Mouse (Mus musculus) heart, postnatal 25 days (tissue): ENCODE measurements around the gene Lcn2. TPM values are rescaled to one million over a fixed set of nuclear protein-coding genes. Genes with fewer than 3 reads are reported as not detected.

Experiments
- DNase-seq: peaks from one replicate; pipeline ENCODE4 v3.0.0; 2022; ENCODE audit warnings: low spot score
- intact Hi-C: fragments of 180-260 bp; cut with DNase I; formaldehyde crosslinking; loops from one replicate; pipeline ENCODE4 v1.15.1; 2025
- total RNA-seq, 2 experiments: library from RNA; stranded (reverse); gene quantifications; 2 replicates each; pipeline ENCODE4 v1.2.3; 2021

The Lcn2 gene
- total RNA-seq, 2 experiments from 2014 or later, result 3.1 to 3.6 TPM

DNA sequence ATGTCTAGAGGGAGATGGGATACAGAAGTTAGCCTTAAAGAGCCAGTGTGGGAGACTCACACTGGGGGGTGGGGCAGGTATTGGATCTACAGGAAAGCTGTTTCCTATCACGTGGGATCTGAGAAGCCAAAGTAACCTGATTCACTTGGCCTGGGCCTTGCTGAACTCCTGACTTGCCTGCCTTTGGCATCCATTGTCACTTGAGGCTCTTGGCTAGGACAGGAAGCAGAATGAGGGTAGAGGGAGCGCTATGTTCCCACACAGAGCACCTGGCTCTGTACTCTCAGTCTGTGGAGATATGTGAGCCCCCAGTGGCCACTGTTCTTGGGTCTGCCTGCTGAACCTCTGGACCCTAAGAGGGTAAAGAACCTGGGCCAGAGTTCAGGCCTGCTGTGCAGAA is 28.5 kb upstream of the Lcn2 start:
- DNase-seq, result no peak
- intact Hi-C loops, result no loop called here

DNA sequence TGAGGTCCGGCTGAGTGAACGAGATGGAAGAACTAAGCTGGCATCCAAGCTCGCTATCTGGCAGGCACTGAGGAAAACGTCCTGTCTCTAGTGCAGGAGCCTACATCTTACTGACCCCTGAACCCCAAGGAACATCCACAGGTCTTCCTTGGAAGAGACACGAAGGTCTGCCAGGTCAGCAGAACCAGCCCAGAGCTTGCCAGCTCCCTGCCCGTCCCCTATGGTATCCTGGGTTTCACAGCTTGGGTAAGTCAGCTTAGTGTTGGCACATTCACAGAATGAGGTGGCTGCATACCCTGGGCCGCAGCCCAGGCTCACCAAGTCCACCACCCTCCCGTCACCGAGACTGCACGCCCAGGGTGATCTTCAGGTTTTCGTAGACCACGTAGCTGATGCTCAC is 27.7 kb upstream of the Lcn2 start:
- no peak for DNase-seq

DNA sequence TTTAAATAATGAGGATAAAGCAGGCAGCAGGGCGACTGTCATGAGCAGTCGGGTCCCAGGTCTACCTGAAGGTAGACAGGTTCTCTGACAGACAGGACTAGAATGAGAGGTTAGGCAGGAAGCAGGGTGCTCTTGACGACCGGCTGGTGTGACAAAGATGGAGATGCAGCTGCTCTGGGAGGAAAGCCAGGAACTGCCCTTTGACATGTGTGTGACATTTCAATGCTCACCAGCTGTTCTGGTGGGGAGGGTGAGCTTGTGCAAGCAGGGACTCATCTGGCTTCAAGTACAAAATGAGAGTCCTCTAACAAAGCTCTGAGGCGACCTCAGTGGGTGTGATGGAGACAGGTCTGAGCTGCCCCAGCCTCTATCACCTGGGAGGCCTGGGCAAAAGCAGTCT is 25.9 kb upstream of the Lcn2 start:
- intact Hi-C loops, result no loop called here
- DNase-seq, result no peak

More for the DNA sequence above, 27.7 kb upstream of the Lcn2 start:
- intact Hi-C loops, result no loop called here

DNA sequence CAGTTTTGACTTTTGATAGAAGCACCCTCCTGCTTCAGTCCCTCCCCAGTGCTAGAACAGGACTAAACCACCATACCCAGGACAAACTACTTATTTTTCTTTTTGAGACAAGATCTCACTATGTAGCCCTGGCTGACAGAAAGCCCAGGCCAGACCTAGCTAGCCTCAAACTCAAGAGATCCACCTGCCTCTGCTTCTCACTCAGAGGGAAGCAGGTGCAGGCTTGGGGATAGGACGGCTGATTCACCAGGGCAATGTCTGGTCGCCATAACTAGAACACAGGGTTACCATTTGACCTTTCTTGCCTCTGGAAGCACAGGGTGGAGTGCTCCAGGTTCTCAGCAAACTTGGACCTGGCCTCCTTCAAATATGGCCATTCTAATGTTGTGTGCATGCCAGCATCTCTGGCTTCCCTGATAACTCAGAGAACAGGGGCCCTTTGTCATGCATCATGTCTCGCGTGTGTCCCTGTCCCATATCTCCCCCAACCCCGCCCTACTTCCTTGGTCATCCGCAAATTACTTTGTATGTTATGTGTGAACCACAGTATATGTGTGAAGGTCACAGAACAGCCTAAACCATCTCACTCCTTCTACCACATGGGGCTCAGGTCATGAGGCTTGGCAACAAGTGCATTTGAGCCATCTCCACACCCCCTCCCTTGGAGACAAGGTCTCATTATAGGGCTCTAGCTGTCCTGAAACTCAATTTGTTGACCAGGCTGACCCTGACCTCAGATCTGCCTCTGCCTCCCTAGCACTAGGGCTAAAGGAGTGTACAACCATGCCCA is 24.9 kb upstream of the Lcn2 start:
- intact Hi-C loops, result no loop called here
- DNase-seq, result no peak

DNA sequence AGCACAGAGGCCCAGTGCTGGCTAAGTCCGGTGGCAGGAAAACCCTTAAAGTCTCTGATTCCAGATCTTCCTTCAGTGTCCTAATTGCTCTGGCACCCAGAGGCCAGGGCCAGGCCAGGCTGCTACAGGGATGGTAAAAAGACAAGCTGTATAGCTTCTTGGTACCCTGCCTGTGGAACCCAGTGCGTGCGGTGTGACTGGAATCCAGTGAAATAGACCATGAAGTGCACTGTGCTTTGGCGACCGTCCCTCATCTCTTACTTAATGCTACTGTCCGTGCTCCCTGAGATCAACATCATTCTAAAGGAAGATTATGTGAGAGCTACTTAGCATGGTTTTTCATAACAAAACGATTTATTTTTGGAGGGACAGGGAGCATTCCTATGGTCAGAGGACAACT is 23.4 kb upstream of the Lcn2 start:
- no peak for DNase-seq

DNA sequence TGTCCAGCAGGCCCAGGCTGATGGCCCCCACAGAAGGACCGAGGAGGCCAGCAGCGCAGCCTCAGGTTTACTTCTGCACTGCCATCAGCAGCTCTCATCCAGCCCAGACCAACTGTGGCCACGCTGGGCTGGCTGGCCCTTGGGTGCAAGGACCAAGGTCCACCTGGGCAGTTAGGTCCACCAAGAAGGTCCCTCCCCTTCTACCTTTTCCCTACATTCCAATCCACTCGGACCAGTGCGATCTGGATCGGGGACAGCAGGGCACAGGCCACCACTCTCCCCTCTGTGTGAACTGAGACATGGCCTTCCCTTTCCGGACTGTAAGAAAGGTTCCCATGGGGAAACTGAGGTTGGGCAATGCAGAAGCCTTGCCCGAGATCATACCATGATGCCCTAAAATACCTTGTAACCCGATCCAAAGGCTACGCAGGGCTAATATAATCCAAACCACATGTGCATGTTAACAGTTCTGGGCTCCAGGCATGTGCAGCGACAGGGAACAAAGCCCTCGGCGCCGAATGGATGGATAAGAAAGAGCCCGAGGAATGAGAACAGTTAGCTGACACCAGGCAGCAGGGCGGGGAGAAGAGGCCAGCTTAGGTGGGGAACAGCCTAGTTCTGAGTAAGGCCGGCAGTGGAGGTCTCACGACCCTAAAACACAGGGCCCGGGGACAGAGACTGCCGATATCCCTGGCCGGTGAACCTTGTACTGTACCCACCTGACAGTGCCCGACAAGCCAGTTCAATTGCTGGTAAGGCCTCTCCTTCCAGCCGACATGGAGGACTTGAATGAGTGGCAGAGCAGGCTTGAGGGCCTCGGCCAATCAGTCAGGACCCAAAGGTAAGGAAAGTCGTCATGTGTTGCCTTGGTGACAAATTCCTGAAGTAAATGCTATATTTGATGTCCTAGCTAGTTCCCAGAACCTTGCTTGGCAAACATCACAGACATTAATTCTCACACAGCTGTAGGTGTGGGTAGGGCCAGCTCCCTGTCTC is 20.7 kb upstream of the Lcn2 start:
- DNase-seq, result no peak
- intact Hi-C loops, result no loop called here

More for the DNA sequence above, 23.4 kb upstream of the Lcn2 start:
- intact Hi-C loops, result no loop called here

DNA sequence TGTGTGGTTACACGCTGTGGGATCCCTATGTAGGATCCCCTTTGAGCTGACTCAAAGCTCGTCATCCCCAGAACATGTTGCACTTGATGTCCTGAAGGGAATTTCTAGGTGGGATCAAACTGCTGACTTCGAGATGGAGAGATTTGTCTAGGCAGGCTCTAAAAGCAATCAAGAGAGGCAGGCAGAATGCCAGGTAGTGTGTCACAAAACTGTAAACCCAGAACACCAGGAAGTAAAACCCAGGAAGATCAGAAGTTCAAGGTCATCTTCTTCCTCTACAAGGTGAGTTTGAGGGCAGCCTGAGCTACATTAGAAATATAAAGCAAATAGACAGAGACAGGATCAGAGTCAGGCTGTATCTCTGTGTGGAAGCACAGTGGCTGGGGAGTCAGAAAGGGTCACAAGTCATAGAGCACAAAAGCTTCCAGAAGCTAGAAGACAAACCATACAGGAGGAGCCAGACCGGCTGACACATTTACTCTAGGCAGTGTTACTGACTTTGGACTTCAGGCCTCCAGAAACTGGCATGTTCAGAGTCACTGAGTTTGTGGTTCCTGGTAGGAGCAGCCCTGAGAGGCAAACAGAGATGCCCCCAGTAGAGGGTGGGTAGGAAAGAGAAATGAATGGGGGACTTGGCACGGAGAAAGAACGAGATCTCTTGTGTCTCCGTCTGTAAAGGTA is 19.2 kb upstream of the Lcn2 start:
- DNase-seq, result no peak
- intact Hi-C loops, result no loop called here

DNA sequence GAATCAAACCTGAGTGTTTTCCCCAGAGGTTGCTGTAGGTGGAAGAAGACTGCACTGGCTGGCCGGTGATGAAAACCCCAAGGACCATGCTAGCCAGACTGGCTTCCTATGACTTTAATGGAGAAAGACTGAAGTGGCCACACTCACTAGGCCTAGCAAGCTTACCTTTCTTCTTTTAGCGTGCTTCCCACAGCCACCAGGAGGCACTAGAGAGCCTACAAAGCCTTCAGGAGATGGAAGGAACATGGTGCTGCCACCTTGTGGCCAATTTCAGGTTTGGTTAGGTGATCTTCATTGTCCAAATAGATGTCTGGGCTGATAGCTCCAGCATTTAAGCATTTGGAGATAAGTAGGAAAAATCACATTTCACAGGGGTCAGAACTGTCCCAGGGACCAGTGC is 16.6 kb upstream of the Lcn2 start:
- peak; percentile 69 for DNase-seq
- intact Hi-C loops, result loop anchor here (1.0 to 2.0 kb wide), 2 partner anchors 83 to 162 kb away; no protein-coding TSS in a partner anchor

DNA sequence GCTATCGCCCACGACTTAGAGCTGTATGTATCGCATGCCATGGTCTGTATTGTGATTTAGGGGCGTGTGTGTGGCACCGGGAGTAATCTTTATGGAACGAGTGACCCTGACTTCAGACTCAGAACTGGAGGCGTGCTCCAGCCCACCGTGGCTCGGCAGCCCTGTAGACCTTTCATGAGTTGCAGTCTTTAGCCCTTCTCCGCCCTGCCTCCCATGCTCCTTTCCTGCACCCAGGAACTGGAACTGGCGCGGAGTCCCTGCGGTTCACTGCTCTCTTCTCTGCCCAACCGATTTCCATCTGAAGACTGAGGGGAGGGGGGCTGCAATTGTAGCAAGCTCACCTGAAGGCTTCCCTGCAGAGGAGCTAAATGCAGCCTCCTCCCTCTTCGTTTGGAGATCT is 8.6 kb upstream of the Lcn2 start:
- intact Hi-C loops, result loop anchor here (5.0 kb wide), 1 partner anchor 34 kb away; no protein-coding TSS in a partner anchor
- DNase-seq, result no peak

DNA sequence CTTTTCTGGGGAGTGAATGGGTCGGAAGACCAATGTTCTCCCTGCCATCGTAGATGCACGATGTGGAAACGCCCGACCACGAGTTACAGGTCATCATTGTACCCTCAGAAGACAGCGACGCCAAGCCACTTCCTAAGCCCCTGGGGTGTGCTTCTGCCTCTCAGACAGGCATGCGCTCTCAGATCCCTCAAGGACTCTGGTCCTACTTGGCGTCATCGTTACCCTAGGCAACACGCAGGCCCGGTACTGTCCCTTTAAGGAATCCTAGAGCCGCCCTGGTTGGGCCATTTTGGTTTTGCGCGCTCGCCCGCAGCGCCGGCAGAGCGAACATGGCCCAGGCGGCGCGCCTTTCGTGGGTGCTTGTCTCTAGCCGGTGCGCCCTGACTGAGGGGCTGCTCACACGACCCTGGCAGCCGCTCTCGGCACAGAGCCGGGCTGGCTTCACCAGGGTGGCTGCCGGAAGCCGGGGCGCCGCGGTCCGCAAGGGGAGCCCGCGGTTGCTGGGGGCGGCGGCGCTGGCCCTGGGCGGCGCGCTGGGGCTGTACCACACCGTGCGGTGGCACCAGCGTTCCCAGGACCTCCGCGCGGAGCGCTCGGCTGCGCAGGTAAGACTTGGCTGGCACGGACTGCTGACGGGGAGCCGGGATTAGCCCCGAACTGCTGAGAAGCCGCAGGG is 8.0 kb upstream of the Lcn2 start:
- DNase-seq, result peak; percentile 85
- intact Hi-C loops, result loop anchor here (5.0 kb wide), 1 partner anchor 34 kb away; no protein-coding TSS in a partner anchor

DNA sequence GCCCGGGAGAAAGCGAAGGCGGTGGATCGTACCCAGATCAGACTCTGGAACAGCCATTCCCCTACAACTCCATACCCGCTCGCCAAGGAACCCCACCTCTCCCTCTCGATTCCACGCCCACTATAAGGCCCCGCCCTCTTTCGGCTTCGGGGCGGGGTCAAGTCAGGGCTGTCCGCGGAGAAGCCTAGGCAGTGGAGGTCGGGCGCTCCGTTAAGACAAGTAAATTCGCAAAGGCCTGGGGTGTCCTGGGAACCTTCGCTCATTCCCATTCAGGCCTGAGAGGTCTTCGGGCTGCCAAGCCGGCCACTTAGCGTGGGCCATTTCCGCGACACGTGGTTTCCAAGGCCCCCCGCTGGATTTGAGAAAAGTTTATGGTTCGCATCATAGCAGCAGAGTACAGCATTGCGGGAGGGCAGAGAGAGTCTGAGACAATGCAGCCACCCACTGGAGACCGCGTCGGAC is 7.5 kb upstream of the Lcn2 start, which contains the start of gene Ptges2:
Gene Ptges2, plus strand, starts transcription at position 413 of the 462 bp plus-strand sequence.
- intact Hi-C loops, result loop anchor here (5.0 kb wide), 1 partner anchor 33 kb away; no protein-coding TSS in a partner anchor
- DNase-seq, result peak; percentile 85

DNA sequence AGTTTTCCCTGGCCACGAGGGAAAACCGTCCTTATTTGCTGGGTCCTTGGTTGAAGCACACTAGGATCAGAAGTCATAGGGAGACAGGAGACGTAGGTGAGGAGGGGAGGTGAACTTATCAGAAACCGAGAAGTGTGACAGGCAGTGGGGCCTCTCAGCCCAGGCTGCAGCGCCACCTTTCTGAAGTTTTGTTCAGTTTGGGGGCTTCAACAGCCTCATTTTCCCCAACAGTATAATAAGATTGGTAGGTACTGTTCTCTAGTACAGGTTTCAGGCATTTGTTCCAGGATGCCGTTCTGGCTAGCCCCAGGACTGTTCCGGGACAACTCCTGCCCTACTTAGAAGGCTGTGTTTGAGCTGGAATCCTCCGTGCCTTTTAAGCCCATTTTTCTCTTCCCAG is 6.9 kb upstream of the Lcn2 start:
- no peak for DNase-seq
- intact Hi-C loops, result loop anchor here (5.0 kb wide), 1 partner anchor 33 kb away; no protein-coding TSS in a partner anchor

DNA sequence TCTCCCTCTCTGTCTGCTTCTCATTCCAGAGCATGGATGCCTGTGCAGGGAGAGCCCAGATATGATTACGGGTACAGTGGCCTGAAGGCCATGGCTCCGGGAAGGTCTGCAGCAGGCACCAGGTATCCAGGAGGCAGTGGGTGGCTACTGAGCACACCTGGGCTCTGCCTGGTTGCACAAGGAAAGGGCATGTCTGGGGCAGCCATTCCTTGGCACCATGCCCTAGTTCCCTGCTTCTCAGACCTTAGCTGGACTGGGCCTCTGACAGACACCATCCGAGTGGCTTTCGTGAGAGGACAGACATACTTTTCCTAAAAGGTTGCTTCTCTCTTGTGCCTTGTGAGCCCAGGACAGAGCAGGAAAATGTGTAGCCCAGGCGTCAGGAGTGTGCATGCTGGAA is 4.0 kb upstream of the Lcn2 start:
- intact Hi-C loops, result no loop called here
- DNase-seq, result no peak

DNA sequence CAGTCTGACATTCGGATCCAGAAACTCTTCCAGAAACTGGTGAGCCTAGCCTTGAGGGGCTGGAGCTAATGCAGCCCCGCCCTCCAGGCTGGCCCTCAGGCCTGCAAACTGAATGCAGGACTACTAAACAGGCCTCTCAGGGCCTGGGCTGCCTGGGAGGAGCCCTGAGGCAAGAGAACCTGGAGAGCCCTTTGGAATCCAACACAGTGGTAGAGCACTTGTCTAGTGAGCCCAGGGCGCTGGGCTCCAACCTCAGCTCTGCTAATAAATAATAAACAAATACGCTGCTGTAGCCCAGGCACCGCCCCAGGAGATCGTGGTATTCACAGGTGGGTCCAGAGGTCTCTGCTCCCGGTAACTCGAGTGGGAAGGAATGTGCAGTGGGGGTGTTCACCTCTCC is 2.8 kb upstream of the Lcn2 start:
- intact Hi-C loops, result no loop called here

DNA sequence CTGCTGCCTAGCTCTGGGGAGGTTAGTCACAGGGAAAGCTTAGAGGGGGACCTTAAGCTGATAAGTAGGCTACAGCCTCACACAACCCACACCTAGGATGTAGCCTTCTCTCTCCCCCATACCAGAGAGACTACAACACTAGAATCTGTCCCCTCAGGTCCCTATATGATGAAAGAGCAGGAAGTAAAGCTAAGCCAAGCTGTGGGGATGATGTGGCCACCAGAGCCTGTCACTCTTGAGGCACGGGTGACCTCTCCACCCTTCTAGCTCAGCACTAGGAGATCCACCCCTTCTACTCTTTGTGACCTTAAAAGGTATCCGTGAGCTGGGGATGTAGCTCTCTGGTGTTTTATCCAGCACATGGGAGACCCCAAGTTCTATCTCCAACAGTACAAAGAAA is 1.1 kb upstream of the Lcn2 start:
- intact Hi-C loops, result no loop called here
- DNase-seq, result no peak

More for the DNA sequence above, 2.8 kb upstream of the Lcn2 start:
- DNase-seq, result no peak

DNA sequence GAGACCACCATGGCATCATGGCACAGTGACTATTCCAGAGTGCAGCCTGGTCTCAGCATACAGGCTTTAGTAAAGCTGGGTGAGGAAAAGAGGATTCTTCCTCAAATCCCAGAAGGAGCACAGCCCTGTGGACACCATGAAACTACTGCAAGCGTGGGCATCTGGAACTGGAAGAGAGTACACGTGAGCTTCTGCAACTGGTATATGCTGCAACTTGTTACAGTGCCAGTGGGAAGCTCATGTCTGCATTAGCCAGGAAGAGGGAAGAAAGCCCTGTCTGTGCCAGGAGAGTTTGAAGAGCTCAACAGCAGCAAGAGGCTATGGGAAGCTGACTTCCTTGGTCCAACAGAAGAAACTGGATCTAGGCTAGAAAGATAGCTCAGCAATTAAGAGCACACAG is 5.4 kb downstream of the Lcn2 start:
- intact Hi-C loops, result no loop called here
- no peak for DNase-seq

DNA sequence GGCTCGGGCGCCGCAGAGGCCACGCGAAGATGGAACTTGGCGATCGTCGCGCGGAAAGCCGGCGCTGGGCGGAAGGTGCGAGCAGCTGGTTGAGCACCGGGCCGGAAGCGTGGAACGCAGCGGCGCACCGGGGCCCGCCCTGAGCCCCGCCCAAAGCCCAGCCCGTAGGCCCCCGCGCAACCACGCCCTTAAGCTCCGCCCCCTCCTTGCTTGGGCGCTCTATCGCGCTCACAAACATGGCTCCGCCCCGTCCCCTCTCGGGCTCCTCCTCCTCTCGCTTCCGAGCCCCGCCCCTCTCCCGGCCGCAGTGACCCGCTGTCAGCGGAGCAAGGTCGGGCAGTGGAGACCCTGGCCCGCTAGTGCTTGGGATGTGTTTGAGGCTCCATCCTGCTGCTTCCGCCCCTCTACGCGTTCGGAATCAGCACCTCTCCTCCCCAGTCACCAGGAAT is 6.3 kb downstream of the Lcn2 start, which contains the start of gene 1110008P14Rik:
Gene 1110008P14Rik, minus strand, starts transcription at position 164 of the 449 bp plus-strand sequence.
- peak; percentile 88 for DNase-seq
- intact Hi-C loops, result loop anchor here (2.0 kb wide), 1 partner anchor 19 kb away; no protein-coding TSS in a partner anchor

DNA sequence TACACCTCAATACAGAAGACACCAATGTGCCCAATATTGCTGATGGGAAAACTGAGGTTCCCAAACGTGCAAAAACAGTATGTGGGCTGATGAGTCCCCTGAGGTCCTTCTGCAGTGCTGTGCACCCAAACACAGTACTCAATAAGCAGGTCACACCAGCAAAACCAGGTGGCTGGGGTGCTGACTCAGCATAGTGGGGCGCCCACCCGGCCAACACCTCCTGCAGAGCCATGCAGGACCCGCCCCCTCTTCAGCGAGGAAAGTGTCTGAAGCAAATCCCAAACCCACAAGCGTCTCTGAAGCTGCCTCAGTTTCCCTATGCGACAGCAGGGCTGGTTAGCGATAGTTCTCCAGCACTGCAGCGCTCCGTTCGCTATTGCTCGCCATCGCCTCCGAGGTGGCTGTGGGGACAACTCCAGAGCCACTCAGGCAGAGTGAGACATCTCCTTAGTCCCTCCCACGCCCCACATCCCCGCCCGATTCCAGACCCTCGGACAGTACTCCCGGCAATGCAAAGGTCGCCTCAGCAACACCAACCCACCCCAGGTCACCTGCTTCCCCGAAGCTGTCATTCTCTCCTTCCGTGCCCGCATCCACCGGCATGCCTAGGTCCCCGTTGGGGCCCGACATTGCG is 6.8 kb downstream of the Lcn2 start:
- intact Hi-C loops, result loop anchor here (2.0 kb wide), 1 partner anchor 18 kb away; no protein-coding TSS in a partner anchor
- no peak for DNase-seq
